Mouse (Mus musculus): ENCODE measurements at regions not wholly inside any gene's neighbourhood (a gene's known extent, or its start where the extent isn't known, plus 50 kb on each side); places are given as distances from the start of the nearest gene placed in this dataset.

- CTCF ChIA-PET: no interaction called here
Observed at GRCm38 (mm10) chr15:11572063-11572462, 172.6 kb upstream of the Tars start.

GRCm38 (mm10) chr15:11565503-11566031, 166.1 kb upstream of the Tars start:
- CTCF ChIA-PET: no interaction called here

DNA sequence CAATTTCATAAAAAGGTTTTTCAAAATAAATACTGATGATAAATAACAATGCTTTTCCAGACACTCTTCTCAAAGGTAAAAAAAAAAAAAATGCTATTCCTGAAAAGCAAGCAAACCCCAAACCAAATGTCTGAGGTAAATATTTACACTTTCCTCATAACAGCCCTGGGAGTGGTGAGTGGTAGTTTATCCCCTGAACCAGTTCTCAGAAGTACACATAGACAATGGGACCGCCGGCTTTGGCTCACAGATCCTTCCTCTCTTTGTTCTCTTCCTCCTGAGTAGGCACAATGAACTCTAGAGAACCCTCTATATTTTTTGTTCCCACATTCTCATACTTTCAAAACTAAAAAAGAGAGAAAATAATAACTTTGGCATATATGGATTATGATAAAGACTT, 153.1 kb upstream of the Tars start:
- CTCF ChIA-PET: interaction anchor here (0.6 kb wide), 1 partner anchor 482 kb away, joined by 3 read pairs; no protein-coding TSS in a partner anchor

DNA sequence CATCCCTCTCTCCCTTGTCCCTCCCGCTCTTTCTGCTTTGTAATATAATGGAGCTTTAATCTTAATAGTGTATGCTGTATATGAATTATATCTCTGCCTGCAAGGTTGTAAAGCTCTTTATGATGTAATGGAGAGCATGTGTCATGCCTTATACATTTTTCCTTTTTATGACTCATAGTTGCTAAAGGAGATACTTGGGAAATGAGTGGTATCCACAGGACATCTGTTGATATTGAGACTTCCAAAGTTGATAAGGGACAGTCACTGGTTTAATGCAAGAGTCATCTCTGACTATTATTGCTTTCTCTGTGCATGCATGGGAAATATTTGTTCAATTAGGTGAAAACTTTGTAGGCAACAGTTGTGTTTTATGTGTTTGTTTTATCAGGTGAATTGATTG, 152.6 kb upstream of the Tars start:
- CTCF ChIA-PET: no interaction called here

- CTCF ChIA-PET: no interaction called here
Observed at GRCm38 (mm10) chr15:11539485-11539884, 140.0 kb upstream of the Tars start.

DNA sequence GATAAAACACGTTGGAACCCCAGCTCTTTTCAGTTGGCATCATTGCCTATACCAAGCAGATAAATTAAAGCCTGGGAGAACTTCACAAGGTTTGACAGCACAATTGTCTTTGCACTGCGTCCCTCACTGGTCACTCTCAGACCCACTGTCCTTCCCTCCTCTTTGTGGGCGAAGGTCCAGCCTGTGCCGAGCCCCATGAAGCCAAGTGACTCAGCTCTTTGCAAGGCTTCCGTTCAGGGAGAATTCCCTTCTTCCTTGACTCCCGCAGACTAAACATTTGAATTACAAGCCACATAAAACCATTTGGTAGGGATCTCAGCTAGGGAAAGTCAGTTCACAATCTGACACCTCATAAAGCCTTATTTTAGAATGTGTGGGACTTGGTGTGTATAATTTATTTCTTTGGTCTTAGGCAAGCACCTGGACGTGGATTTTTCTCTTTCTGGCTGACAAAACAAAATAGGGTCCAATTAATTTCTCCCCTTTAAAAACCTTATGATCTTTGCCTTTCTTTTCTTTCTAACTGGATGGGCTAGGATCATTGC, 136.7 kb upstream of the Tars start:
- CTCF ChIA-PET: no interaction called here

DNA sequence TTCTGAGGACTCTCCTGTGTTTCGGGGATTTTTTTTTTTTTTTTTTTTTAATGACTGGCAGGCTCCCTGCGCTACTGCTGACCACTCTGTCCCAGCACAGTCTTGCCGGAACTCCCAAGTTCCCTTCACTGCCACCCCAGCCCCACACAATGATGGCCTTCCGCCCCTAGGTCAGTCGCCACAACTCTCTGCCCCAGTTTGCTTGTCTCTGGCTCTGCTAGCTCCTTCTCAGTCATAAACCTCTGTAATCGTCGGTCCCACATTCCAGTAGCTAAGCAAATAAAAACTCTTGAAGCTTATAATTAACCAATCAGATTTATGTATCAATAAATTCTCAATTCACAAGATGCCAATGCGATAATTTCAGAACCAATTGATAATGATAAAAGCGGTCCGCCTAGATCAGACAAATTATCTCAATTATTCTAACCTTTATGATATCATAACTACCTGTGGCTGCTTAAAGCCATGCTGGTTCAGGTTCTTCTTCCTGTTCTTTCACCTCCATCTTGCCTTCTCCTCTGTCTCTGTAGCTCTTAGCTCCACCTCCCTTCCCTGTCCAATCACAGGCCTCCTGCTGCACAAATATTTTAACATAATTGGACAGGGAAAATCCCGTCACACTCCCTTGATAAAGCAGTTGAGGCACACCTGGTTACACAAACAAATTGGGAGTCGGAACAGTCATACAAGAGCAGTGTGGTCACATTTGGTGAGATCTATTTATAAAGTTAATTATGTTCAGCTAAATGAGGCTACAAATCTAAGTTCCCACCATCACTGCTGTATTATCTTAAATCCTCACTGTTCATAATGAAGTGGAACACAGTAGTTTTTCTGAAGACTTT, 135.2 kb upstream of the Tars start:
- CTCF ChIA-PET: no interaction called here

- CTCF ChIA-PET: interaction anchor here (0.6 kb wide), 1 partner anchor 319 kb away, joined by 4 read pairs; no protein-coding TSS in a partner anchor
Observed at GRCm38 (mm10) chr15:11533616-11534015, 134.2 kb upstream of the Tars start.

- CTCF ChIA-PET: interaction anchor here (0.6 kb wide), 1 partner anchor 319 kb away, joined by 4 read pairs; no protein-coding TSS in a partner anchor
Observed at GRCm38 (mm10) chr15:11533002-11533610, 133.6 kb upstream of the Tars start.

GRCm38 (mm10) chr15:11532536-11532935, 133.1 kb upstream of the Tars start:
- CTCF ChIA-PET: interaction anchor here (0.6 kb wide), 1 partner anchor 8 kb away, joined by 7 read pairs; no protein-coding TSS in a partner anchor

DNA sequence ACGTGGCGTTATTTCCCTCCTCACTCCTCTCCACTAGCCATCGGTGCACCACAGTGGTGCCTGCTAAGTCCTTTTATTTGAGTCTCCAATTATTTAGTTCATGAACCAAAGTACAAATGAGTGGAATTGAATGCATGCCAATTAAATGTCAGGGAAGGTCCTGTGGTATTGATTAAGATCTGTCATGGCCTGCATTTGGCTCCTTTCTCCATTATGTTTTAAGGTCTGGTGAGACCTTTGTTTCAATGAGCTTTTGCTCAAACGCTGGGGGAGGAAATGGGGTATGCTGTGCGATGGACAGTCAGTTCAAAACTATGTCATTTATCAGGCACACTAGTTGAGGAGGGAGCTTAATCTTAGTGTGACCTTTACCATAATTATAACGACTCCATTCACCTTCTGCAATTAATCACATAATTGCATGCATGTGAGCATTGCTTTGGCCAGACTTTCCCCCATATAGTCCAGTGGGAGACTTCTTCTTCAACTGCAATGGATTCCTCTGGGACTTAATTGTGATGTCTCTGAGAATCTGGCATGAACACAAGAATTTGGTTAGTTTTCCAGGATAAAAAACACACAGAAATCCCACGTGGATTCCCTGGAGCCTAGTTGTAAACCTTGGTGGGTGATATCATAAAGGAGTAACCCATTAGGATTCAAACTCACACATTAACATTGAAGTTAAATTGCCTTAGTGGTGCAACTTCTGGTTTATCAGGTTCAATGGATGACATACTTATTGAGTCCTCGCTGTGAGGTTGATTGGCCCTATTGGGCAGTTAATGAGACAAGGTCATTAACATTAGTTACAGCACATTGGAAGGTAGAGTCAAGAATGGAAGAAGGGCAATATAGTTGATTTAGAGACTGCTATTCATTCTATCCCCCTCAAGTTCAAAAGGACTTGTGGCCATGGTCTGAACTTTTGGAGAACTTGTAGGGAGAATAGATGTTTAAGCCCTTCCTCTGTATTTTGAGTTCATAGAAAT, 130.7 kb upstream of the Tars start:
- CTCF ChIA-PET: no interaction called here

- CTCF ChIA-PET: no interaction called here
Observed at GRCm38 (mm10) chr15:11524337-11525106, 125.1 kb upstream of the Tars start.

- CTCF ChIA-PET: no interaction called here
Observed at GRCm38 (mm10) chr15:11518565-11518964, 119.1 kb upstream of the Tars start.

DNA sequence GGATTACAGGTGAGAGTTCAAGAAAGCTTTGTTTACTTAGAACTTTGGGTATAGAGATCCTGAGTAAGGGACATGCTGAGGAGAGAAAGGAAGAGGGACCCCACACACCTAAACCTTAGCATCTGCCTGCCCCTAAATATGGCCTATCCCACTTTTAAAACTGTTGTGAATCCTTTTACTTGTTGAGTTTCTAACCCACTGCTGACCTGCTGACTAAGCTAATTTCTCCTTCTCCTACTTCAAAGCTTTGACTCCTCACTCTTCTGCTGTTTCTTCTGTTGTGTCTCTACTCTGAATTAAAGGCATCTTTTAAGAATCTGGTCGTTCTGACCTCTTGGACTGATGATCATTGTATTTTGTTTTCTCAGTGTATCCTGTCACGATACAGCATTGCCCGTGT, 118.4 kb upstream of the Tars start:
- CTCF ChIA-PET: no interaction called here

GRCm38 (mm10) chr15:11505076-11505639, 105.7 kb upstream of the Tars start:
- CTCF ChIA-PET: no interaction called here

DNA sequence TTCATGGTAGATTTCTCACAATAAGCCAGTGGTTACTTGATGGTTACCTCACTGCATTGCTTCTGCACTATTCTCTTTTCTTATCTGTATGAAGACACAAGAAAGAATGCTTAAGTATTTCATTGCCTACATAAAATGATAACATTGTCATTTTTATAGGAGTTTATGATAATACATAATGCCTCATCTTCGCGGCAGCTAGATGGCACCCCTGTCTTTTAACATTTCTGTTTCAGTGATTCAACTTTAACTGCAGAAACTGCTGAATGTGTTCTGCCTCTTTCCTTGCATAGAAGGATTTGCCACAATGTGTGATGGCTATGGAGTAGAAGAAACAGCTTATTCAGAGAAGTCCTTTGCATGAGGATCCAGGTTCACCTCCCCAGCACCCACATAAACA, 97.0 kb upstream of the Tars start:
- CTCF ChIA-PET: no interaction called here

DNA sequence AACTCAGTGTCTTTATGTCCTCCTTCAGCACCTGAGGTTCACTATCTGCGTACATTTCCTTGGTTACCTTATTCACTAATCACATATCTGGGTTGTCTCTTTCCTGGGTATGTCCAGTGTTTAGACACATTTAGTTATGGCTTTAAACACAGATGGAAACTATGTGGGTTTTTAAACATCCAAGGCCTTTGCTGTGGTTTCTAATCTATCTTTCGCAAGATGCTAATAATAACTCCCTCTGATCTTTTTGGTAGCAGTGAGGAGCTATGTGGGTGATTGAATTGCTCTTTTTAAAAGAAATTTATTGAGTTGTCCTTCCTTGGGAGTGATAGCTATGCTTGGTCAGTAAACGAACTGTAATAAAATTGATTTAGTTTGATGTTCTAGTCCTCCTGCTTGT, 89.7 kb upstream of the Tars start:
- CTCF ChIA-PET: no interaction called here

- CTCF ChIA-PET: no interaction called here
Observed at GRCm38 (mm10) chr15:11487268-11487783, 87.9 kb upstream of the Tars start.

DNA sequence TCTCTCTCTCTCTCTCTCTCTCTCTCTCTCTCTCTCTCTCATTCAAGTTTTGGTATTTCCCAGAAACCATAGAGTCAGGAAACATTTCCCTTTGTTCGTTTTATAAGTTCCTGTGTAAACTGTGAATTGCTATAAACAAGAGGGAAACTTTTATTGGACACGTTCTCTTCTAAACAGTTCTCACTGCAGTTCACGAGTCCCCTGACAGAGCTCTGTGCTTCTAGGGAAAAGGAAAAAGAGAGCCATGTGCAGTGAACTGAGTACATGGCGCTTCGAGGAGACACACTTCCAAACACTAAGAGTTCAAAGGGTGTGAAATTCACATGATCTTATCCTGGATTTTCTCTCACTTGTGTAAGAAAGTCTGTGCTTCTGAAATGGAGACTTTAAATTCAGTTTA, 84.5 kb upstream of the Tars start:
- CTCF ChIA-PET: no interaction called here

Measured in spleen, embryonic (tissue).